Mouse (Mus musculus): Measurements from ENCODE around the gene Insc. TPM values are rescaled to one million over a fixed set of nuclear protein-coding genes. Genes with fewer than 3 reads are reported as not detected.
A peak's percentile ranks its signal among the peaks of the same experiment; 100 is the strongest.

Gene Insc
- total and polyA plus RNA-seq, 3 experiments = not detected

DNA sequence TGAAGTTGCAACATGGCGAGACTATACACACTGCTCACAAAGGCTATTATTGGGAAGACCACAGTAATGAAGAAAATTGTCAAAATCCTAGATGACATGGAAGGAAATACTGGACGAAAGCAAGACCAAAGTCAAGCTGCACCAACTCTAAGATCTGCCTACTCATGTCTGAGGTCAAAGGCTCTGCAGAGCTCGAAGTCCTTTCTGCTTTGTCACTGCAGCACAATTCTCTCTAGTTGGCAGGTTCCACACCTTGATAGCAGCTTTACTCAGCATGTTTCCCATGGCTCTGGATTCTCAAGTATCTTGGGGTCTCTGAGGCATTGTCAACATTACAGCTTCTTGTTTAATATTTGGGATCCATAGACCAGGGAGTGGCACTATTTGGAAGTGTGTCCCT, 64.8 kb downstream of the Insc start:
- no peak for DNase-seq (ENCODE audit: extremely low read depth)
- Histone ChIP-seq H3K27ac (ENCODE audit: insufficient read depth, low read depth) (no peak overlapping the region), H3K9me3 (replicated peaks; ENCODE audit: low read length) (no peaks in the 10 kb centered on the region), H3K4me1 (ENCODE audit: control insufficient read depth in 1 of 2, insufficient read depth in 2 of 2) (no peaks in the 10 kb centered on the region), H3K27me3 (replicated peaks) (no peaks in the 10 kb centered on the region), H3K79me2 (replicated peaks; ENCODE audit: control insufficient read depth, extremely low read depth, insufficient read depth, poor library complexity, severe bottlenecking) (no peaks in the 10 kb centered on the region), H3K9ac (ENCODE audit: insufficient read depth, low read depth) (no peak overlapping the region), H3K4me3 (replicated peaks in 1 of 3; ENCODE audit: low read depth in 2 of 3, low read length in 2 of 3, poor library complexity in 1 of 3) (no peak overlapping the region), H3K4me2 (ENCODE audit: insufficient read depth, low read depth, poor library complexity, severe bottlenecking) (no peak overlapping the region), H3K36me3 (replicated peaks in 1 of 2; ENCODE audit: control insufficient read depth in 1 of 2, insufficient read depth in 1 of 2, low read length in 1 of 2) (no peaks in the 10 kb centered on the region)
- TF ChIP-seq POLR2AphosphoS2 (IDR thresholded peaks at IDR 0.05; ENCODE audit: low read depth, low read length) (no peak), RAD21 (IDR thresholded peaks at IDR 0.05; ENCODE audit: low read depth, low read length) (no peak), USF1 (IDR thresholded peaks at IDR 0.05; ENCODE audit: low read depth, low read length) (no peak), TBP (conservative IDR thresholded peaks at IDR 0.05; ENCODE audit: low read depth, low read length) (no peak), MAZ (IDR thresholded peaks at IDR 0.05; ENCODE audit: low read depth, low read length) (no peak), SMC3 (IDR thresholded peaks at IDR 0.05; ENCODE audit: low read depth, low read length) (no peak), POLR2A (IDR thresholded peaks at IDR 0.05; ENCODE audit: low read depth, low read length) (no peak), GABPA (IDR thresholded peaks at IDR 0.05; ENCODE audit: insufficient replicate concordance, low read depth, low read length) (no peak), MAX (IDR thresholded peaks at IDR 0.05; ENCODE audit: low read length) (no peak), JUND (conservative IDR thresholded peaks at IDR 0.05; ENCODE audit: low read depth, low read length) (no peak), ETS1 (conservative IDR thresholded peaks at IDR 0.05; ENCODE audit: low read depth, low read length) (no peak), RCOR1 (conservative IDR thresholded peaks at IDR 0.05; ENCODE audit: low read depth, low read length) (no peak), SIN3A (IDR thresholded peaks at IDR 0.05; ENCODE audit: low read length) (no peak), USF2 (conservative IDR thresholded peaks at IDR 0.05; ENCODE audit: low read depth, low read length) (no peak), HCFC1 (IDR thresholded peaks at IDR 0.05; ENCODE audit: low read depth, low read length) (no peak), IRF4 (IDR thresholded peaks at IDR 0.05; ENCODE audit: low read depth, low read length) (no peak), ZC3H11A (IDR thresholded peaks at IDR 0.05; ENCODE audit: low read depth, low read length) (no peak), TCF12 (IDR thresholded peaks at IDR 0.05; ENCODE audit: low read depth, low read length) (no peak), E2F4 (IDR thresholded peaks at IDR 0.05; ENCODE audit: insufficient replicate concordance, low read depth, low read length) (no peak)
- in situ Hi-C loops (cut with MboI; ENCODE audit: low pct_ligation_motif_present, low pct_unique_long_range_greater_than_20kb, low sequenced_read_pairs) (no loop called here), dilution Hi-C loops (cut with MboI; ENCODE audit: extremely low pct_ligation_motif_present, extremely low pct_unique_long_range_greater_than_20kb, low sequenced_read_pairs) (no loop called here)

DNA sequence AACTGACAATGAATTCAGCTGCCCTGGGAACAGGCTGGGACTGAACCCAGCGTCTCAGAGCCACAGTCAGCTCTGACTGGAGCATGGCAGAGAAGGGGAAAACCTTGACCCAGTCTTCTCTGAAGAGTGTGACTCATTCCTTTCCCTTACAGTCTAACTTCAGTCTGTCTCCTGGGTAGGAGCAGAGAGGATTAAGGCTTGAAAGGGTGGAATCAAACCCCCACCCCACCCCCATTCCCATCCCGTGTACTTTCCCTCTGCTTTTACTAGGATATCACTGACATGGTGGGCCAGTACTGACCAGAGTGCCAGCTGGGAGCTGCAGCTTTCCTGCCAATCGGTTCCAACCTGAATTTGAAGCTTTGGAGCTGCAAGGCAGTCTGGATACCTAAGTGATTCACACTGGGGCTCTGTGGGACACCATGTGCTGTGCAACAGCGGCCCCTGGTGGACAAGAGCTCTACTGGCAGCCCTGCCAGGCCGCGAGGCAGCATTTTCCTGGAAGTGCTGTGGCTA, 73.9 kb downstream of the Insc start:
- Histone ChIP-seq H3K9me3 (replicated peaks; ENCODE audit: low read length) (no peaks in the 10 kb centered on the region), H3K4me2 (ENCODE audit: insufficient read depth, low read depth, poor library complexity, severe bottlenecking) (no peak overlapping the region), H3K27me3 (replicated peaks) (no peaks in the 10 kb centered on the region), H3K4me3 (replicated peaks in 1 of 3; ENCODE audit: low read depth in 2 of 3, low read length in 2 of 3, poor library complexity in 1 of 3) (no peak overlapping the region), H3K36me3 (replicated peaks in 1 of 2; ENCODE audit: control insufficient read depth in 1 of 2, insufficient read depth in 1 of 2, low read length in 1 of 2) (no peaks in the 10 kb centered on the region), H3K4me1 (ENCODE audit: control insufficient read depth in 1 of 2, insufficient read depth in 2 of 2) (peaks cover 0 to 8% of the 10 kb centered on the region in 2 experiments; a peak in 2 of 4 replicates), H3K27ac (ENCODE audit: insufficient read depth, low read depth) (no peak overlapping the region), H3K9ac (ENCODE audit: insufficient read depth, low read depth) (no peak overlapping the region), H3K79me2 (replicated peaks; ENCODE audit: control insufficient read depth, extremely low read depth, insufficient read depth, poor library complexity, severe bottlenecking) (no peaks in the 10 kb centered on the region)
- DNase-seq (ENCODE audit: extremely low read depth) = peak; percentile 79
- dilution Hi-C loops (cut with MboI; ENCODE audit: extremely low pct_ligation_motif_present, extremely low pct_unique_long_range_greater_than_20kb, low sequenced_read_pairs) = no loop called here
- in situ Hi-C loops (cut with MboI; ENCODE audit: low pct_ligation_motif_present, low pct_unique_long_range_greater_than_20kb, low sequenced_read_pairs) = loop anchor here (5.0 kb wide), 1 partner anchor 90 kb away; no protein-coding TSS in a partner anchor
- TF ChIP-seq RCOR1 (conservative IDR thresholded peaks at IDR 0.05; ENCODE audit: low read depth, low read length) (no peak), ZNF384 (IDR thresholded peaks at IDR 0.05; ENCODE audit: low read depth, low read length) (no peak), CHD2 (IDR thresholded peaks at IDR 0.05; ENCODE audit: low read length) (no peak), TBP (conservative IDR thresholded peaks at IDR 0.05; ENCODE audit: low read depth, low read length) (no peak), RAD21 (IDR thresholded peaks at IDR 0.05; ENCODE audit: low read depth, low read length) (peak; percentile 95), GABPA (IDR thresholded peaks at IDR 0.05; ENCODE audit: insufficient replicate concordance, low read depth, low read length) (no peak), USF2 (conservative IDR thresholded peaks at IDR 0.05; ENCODE audit: low read depth, low read length) (no peak), PAX5 (IDR thresholded peaks at IDR 0.05; ENCODE audit: low read length) (no peak), SIN3A (IDR thresholded peaks at IDR 0.05; ENCODE audit: low read length) (no peak), JUN (IDR thresholded peaks at IDR 0.05; ENCODE audit: insufficient read depth, low read depth, low read length) (no peak), MAZ (IDR thresholded peaks at IDR 0.05; ENCODE audit: low read depth, low read length) (no peak), HCFC1 (IDR thresholded peaks at IDR 0.05; ENCODE audit: low read depth, low read length) (no peak), JUND (conservative IDR thresholded peaks at IDR 0.05; ENCODE audit: low read depth, low read length) (no peak), MAFK (IDR thresholded peaks at IDR 0.05; ENCODE audit: insufficient replicate concordance, low read length) (no peak), USF1 (IDR thresholded peaks at IDR 0.05; ENCODE audit: low read depth, low read length) (no peak), UBTF (IDR thresholded peaks at IDR 0.05; ENCODE audit: low read depth, low read length) (no peak), CHD1 (IDR thresholded peaks at IDR 0.05; ENCODE audit: low read depth, low read length) (no peak), POLR2A (IDR thresholded peaks at IDR 0.05; ENCODE audit: low read depth, low read length) (no peak), BHLHE40 (IDR thresholded peaks at IDR 0.05; ENCODE audit: low read depth, low read length) (no peak), IRF4 (IDR thresholded peaks at IDR 0.05; ENCODE audit: low read depth, low read length) (no peak; the same call in 1 of the 2 replicates), MEF2A (IDR thresholded peaks at IDR 0.05; ENCODE audit: borderline replicate concordance, low read depth, low read length) (0 out of 2 replicates have a peak, but pooled peaks have one; percentile 26), MYC (IDR thresholded peaks at IDR 0.05; ENCODE audit: low read depth, low read length) (0 out of 2 replicates have a peak, but pooled peaks have one; percentile 40), ETS1 (conservative IDR thresholded peaks at IDR 0.05; ENCODE audit: low read depth, low read length) (no peak), ZKSCAN1 (IDR thresholded peaks at IDR 0.05; ENCODE audit: borderline replicate concordance, low read depth, low read length) (no peak)

All from CH12.LX (cell line).